Mouse (Mus musculus) kidney, postnatal 14 days (tissue): ENCODE measurements around the gene Skil.
A peak's percentile ranks its signal among the peaks of the same experiment; 100 is the strongest.
"Not testable (repeated sequence)": the region's sequence is repeated elsewhere in the genome, so short reads cannot be mapped to it uniquely, and the experiment has no call there.

Source experiments
- DNase-seq: peaks from one replicate; pipeline ENCODE4 v3.0.0; 2022; ENCODE audit warnings: mixed read lengths

Gene Skil

GRCm38 (mm10) chr3:31134246-31134645 is 39.4 kb downstream of the Skil start:
- DNase-seq: no peak

- no peak for DNase-seq
These were observed 39.8 kb downstream of the Skil start for GRCm38 (mm10) chr3:31134696-31135095.

DNA sequence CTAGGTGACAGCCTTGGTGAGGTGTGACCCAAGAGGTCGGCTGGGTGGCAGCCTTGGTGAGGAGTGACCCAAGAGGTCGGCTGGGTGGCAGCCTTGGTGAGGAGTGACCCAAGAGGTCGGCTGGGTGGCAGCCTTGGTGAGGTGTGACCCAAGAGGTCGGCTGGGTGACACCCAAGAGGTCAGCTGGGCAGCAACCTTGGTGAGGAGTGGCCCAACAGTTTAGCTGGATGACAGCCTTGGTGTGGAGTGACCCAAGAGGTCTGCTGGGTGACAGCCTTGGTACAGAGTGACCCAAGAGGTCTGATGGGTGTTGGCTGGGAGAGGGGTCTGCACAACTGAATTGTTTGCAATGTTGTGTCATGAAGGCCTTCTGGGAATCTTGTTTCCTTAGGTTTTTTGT is 41.7 kb downstream of the Skil start:
- not testable (repeated sequence) for DNase-seq

- peak; percentile 87 for DNase-seq
These were observed 43.9 kb downstream of the Skil start for GRCm38 (mm10) chr3:31138454-31139424.

GRCm38 (mm10) chr3:31141621-31142020 is 46.8 kb downstream of the Skil start:
- DNase-seq: no peak

GRCm38 (mm10) chr3:31145222-31145621 is 50.4 kb downstream of the Skil start:
- not testable (repeated sequence) for DNase-seq

DNA sequence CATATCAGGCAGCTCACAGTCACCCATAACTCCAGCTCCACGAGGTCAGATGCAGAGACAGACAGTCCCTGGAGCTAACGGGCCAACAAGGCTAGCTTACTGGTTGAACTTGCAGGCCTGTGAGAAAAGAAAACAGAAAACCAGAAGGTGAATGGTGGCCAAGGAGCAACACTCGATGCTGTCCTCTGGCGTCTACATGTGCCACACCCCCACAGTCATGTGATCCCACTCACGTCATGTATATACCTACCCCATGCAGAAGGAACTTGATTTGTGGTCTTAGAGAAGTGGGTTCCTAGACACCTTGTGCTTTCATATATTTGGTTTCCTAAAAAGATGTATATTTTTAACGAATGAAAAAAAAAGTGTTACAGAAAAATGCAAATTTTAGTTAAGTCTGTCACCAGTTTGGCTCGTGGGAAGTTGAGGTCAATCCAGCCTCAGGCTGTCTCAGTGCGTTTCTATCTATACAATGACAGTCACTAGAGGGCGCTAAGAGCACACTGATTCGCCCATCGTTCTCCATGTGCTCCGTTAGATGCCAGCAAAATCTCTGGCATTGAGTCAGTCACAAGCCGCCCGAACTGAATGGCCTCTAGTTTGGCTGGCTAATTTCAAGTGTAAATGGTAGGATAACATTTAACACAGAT is 50.9 kb downstream of the Skil start:
- DNase-seq: peak; percentile 85

DNA sequence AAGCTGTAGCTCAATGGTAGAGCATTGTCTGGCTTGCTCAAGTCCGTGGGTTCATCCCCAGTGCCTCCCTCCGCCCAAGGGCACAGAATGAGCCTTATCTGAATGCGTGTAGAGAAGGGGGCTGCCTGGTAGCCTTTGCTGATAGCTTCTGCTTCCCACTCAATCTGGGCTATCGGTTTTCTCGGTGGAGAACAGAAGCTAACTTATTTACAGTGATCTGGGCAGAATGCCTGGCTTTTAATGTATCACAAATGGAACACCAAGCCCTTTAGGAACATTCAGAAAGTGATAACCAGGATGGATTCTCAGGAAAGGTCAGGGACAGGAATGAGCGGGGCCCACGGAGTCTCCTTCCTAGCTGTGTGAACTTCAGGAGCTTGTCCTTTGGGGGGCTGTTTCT is 53.7 kb downstream of the Skil start:
- DNase-seq: no peak

GRCm38 (mm10) chr3:31149706-31150105 is 54.8 kb downstream of the Skil start, which contains the start of gene Cldn11:
Gene Cldn11, plus strand, starts transcription at chr3:31149920.
- DNase-seq: peak; percentile 67

GRCm38 (mm10) chr3:31152108-31152507 is 57.2 kb downstream of the Skil start:
- peak; percentile 34 for DNase-seq

GRCm38 (mm10) chr3:31156126-31156525 is 61.3 kb downstream of the Skil start:
- DNase-seq: no peak

DNA sequence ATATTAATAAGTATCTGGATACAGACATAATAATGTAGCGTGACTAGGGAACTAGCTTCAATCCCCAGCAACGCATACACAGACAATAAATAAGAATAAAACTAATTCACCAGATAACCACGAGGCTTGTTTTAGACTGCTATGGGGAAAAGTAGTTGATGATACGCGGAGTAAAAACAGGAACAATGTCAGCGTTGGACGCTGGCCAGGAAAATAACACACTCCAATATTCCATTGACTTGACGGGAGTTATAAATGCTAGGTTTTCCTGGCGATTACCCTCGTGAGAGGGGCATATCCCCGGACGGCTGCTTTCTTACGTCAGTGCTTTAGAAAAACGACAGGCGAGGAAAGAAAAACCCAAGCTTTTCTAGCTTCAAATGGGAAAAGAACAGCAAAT is 62.9 kb downstream of the Skil start:
- DNase-seq: peak; percentile 28

DNA sequence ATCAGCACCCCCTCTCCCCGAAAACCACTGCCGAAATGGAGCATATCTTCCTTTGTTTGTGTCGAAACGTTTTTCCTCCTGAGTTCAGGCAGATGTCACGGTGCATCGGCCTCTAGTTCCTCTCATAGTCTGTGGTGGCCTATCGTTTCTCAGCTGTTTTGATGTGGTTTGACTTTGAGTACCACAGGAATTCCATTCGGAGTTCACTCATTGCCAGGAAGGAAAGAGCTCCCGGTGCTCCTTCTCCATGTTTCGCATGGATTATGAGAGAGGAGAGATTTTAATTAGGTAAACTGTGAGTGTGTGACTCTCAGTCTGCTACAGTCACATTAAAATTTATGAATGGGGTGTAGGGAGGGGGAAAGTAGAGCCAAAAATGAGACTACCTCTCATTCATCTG is 65.2 kb downstream of the Skil start:
- DNase-seq: no peak

GRCm38 (mm10) chr3:31161336-31161735 is 66.5 kb downstream of the Skil start:
- no peak for DNase-seq

DNA sequence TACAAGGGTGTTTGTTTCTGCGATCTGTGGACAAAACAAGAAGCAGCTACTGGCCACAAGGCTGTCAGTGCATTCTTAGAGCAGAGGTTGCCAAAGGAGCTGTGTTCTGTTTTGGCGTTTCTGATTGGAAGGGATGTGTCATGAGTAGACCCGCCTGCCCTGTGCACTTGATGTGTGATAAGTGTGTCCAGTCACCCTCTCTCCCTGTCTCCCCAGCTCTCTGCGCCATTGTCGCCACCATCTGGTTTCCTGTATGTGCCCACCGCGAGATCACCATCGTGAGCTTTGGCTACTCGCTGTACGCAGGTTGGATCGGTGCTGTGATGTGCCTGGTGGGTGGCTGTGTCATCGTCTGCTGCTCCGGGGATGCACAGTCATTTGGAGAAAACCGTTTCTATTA is 68.0 kb downstream of the Skil start:
- DNase-seq: no peak

GRCm38 (mm10) chr3:31165803-31166202 is 70.9 kb downstream of the Skil start:
- DNase-seq: no peak

GRCm38 (mm10) chr3:31166365-31166871 is 71.6 kb downstream of the Skil start:
- no peak for DNase-seq
